Mouse (Mus musculus) thymus, postnatal 36 days (tissue): Measurements from ENCODE around the gene Slc44a4.
"Not testable (repeated sequence)": the region's sequence is repeated elsewhere in the genome, so short reads cannot be mapped to it uniquely, and the experiment has no call there.

Source experiments
- DNase-seq, 2 experiments: peaks; one replicate each; pipeline ENCODE4 v3.0.0; 2022; ENCODE audit warnings: mixed read lengths in 2 of 2

Gene Slc44a4

DNA sequence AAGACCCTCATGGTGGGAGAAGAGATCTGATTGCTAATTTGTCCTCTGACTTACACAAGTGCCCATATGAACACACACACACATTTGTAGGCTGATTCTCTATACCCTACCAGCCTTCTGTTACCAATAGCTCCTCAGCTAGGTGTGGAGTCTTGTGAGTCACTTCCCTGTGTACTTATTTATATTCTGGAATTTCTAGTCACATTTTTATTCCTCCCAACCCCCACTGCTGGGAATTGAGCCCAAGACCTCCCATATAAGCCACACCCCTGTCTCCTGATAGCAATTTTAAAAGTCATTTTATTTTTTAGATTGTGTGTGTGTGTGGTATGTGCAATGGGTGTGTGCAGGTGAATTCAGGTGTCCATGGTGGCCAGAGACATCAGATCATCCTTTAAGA, 30.1 kb downstream of the Slc44a4 start:
- no peak for DNase-seq

DNA sequence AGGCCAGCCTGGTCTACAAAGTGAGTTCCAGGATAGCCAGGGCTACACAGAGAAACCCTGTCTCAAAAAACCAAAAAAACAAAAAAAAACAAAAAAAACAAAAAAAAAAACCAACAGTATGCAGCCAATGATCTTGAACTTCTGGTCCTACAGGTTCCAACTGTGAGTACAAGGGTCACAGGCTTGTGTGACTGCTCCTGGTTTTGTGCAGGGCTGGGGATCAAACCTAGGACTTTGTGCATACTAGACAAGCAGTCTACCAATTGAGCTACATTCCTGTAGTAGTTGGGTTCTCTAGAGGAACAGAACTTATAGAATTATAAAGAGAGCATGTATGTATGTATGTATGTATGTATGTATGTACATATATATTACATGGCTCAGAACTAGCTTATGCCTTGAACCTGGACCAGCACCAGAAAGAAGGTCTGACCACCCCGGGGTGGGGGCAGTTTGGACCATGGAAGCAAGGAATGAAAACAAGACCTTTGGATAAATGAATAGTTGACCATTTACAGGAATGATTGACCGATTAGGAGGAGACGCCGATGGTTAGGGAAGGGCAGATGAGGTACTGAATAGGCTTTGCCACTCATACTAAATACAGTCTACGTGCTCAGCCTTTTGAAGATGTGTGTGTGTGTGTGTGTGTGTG, 32.3 kb downstream of the Slc44a4 start:
- no peak for DNase-seq

DNA sequence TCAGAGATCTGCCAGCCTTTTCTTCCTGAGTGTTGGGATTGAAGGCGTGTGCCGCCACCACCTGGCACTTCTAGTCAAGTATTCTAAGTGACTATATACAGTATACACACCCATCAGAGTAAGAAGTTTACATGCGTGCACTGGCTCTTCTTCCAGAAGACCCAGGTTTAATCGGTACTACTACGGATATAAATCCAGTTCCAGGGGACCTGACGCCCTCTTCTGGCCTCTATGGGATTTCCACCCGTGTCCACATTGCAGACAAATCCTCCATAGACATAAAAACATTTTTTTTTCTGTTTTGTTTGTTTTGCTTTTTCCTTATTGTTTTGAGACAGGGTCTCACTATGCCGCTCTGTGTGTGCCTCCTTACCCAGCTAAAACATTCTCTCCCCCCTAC, 33.3 kb downstream of the Slc44a4 start:
- no peak for DNase-seq

DNA sequence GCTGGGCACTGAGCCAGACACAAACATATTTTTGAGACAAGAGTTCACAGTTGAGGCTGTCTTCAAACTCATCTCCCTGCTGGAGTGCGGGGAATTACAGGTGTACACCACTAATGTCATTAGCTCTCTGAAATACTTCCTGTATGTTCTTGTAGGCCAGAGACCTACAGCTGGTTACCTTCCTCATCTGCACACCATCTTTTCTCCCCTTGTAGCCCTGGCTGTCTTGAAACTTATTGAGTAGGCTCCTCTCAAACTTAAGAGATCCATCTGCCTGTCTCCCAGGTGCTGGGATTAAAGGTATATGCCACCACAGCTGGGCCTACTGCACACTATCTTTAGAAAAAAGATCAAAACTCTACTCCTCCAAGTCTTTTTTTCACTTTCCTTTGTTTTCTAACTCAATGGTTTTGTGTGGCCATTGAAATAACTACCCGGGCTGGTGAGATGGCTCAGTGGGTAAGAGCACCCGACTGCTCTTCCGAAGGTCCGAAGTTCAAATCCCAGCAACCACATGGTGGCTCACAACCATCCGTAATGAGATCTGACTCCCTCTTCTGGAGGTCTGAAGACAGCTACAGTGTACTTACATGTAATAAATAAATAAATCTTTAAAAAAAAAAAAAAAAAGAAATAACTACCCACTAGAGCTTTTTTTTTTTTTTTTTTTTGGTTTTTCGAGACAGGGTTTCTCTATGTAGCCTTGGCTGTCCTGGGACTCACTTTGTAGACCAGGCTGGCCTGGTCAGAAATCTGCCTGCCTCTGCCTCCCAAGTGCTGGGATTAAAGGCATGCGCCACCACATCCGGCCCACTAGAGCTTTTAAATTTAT, 34.7 kb downstream of the Slc44a4 start:
- DNase-seq = not testable (repeated sequence)

DNA sequence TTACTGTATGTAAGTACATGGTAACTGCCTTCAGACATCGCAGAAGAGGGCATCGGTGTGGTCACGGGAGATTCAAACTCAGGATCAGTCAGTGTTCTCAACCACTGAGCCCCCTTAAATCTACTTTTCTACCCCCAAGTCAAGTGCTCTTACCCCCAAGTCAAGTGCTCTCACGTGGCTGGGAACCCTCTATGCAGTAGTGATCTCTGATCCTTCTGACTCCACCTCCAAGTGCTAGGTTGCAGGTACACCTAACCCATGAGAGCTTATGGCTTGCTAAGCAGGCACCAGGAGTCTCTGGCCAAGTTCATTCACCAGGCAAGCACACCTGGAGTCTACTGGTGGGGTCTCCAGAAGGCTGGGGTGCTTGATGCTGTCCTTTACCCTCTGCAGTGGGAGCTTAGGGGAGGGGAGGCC, 35.3 kb downstream of the Slc44a4 start:
- DNase-seq = no peak

- no peak for DNase-seq
Measured at GRCm38 (mm10) chr17:34950514-34951455, 36.5 kb downstream of the Slc44a4 start.

- peak in 1 of 2 experiments; percentile 74 for DNase-seq
Measured at GRCm38 (mm10) chr17:34951636-34952377, 37.5 kb downstream of the Slc44a4 start.

GRCm38 (mm10) chr17:34952378-34953040, 38.2 kb downstream of the Slc44a4 start:
- DNase-seq = peak in 1 of 2 experiments; percentile 79

DNA sequence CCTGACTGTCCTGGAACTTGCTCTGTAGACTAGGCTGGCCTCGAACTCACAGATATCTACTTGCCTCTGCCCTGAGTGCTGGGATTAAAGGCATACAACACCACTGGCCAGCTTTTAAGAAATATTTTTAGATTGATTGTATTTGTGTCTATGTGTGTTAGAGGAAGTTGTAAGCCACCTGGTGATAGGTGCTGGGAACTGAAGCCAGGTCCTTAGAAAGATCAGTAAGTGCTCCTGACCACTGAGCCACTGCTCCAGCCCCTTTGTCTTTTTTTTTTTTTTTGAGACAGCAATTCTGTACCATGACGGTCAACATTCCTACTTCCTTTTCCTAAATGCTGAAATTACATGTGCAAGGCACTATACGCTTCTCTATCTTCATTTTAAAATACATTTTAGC, 39.0 kb downstream of the Slc44a4 start:
- DNase-seq = no peak

GRCm38 (mm10) chr17:34953904-34954303, 39.6 kb downstream of the Slc44a4 start:
- no peak for DNase-seq

GRCm38 (mm10) chr17:34954831-34955230, 40.6 kb downstream of the Slc44a4 start:
- no peak for DNase-seq

GRCm38 (mm10) chr17:34955884-34956283, 41.6 kb downstream of the Slc44a4 start:
- DNase-seq = no peak

DNA sequence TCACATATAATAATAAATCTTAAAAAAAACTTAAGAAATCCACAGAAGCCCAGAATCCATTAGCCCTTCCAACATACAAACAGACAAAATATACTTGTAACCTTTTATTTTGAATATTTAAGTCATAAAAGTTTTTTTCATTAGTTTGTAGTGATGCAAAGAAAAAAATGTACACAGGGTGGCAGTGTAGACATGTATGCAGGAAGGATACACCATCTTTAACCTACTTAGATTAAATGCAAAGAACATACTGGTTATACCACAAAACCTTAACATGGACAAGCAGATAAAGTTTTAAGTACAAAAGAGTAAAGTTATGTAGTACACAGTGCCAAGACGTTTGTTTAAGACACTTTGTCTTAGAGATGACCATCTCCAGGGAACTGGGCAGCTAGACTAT, 42.1 kb downstream of the Slc44a4 start:
- DNase-seq = no peak

GRCm38 (mm10) chr17:34957291-34957690, 43.0 kb downstream of the Slc44a4 start:
- DNase-seq = not testable (repeated sequence)

- DNase-seq = not testable (repeated sequence)
Measured at GRCm38 (mm10) chr17:34957966-34958365, 43.7 kb downstream of the Slc44a4 start.

DNA sequence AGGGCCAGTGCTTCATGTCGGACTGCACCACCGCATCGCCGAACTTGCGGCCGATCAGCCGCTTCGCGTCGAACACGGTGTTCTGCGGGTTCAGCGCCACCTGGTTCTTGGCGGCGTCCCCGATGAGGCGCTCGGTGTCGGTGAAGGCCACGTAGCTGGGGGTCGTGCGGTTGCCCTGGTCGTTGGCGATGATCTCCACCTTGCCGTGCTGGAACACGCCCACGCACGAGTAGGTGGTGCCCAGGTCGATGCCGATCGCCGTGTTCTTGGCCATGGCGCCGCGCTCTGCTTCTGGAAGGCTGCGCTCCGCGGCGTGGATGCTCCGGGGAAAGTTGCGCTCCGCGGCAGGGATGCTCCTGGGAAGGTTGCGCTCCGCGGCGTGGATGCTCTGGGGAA, 44.5 kb downstream of the Slc44a4 start:
- not testable (repeated sequence) for DNase-seq

- DNase-seq = peak; percentile 79 to 80
Measured at GRCm38 (mm10) chr17:34959130-34959778, 45.0 kb downstream of the Slc44a4 start, which contains the start of gene Hspa1b. Gene Hspa1b (minus strand): TSS chr17:34959238.

GRCm38 (mm10) chr17:34959881-34960515, 45.7 kb downstream of the Slc44a4 start:
- no peak for DNase-seq

DNA sequence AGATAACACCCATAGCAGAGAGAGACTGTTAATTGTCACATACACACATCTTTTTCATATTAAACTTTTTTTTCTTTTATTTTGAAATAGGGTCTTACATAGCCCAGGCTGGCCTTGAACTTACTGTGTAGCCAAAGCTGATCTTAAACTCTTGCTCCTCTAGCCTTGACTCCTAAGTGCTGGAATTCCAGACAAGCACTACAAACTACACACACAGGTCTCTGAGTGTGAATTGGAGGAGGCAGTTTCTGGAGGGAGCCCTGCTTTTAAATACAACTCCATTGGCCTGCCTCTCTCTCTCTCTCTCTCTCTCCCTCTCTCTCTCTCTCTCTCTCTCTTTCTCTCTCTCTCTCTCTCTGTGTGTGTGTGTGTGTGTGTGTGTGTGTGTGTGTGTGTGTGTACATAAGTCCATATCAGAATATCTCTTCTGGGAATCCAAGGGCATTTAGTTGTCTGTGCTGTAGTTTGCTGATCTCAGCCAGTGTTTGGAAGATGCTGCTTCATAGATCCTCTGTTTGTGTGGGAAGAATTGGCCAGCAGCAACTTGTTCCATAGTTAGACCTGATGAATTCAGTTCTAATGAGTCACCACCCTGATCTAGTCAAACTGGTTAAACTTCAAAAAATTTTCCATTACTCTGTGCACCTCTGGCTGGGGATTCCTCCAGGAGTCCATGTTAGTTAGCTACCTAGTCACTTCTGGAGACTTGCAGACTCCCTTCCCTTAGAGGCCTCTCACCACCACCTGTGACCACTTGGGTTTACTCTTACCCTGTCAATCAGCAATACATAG, 46.6 kb downstream of the Slc44a4 start:
- DNase-seq = no peak

DNA sequence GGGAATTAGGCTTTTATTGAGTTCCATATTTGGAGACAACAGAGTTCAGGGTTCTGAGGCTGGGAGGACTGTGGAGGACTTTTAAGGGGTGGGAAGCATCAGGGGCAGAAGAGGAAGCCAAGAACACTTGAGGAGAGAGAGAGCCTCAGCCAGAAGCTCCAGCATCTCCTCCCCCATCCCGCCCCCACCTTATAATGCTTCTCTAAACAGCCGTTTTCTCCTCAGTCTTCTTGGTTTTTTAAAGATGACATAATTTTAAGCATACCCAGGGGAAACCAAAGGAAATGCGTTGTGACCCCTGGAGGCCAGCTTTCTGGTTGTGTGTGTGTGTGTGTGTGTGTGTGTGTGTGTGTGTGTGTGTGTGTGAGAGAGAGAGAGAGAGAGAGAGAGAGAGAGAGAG, 47.9 kb downstream of the Slc44a4 start:
- no peak for DNase-seq
